Comparison of ENCODE assay signal across 9 mouse cellular contexts in genomic region chr7:79498965-79499595, GRCm38 (mm10). TPM values are rescaled to one million over a fixed set of nuclear protein-coding genes. Genes with fewer than 3 reads are reported as not detected.
DNase-seq lines count a peak whose midpoint lies in the region; ATAC-seq lines count a peak whose summit lies in the region.
"Had no signal": no experiment of that assay in that cellular context is flagged by ENCODE, and none has a peak within 500 bp of the region (broad histone marks: within the 10 kb centered on the region; RNA-seq: fewer than 3 reads in every experiment).

No protein-coding gene starts in this region.

- no peak for ATAC-seq in CD4-positive, CD25-positive, alpha-beta regulatory T cell, adult 4 months
- no peak for ATAC-seq in embryonic facial prominence, embryonic 12.5 days (ENCODE audit: insufficient number of reproducible peaks, insufficient read depth, low FRiP score, low TSS enrichment)
- peak; percentile 33; the same call in 1 of the 2 replicates for ATAC-seq in kidney, embryonic 15.5 days (replicated peaks; ENCODE audit: low FRiP score)
- ATAC-seq in midbrain, embryonic 13.5 days, result peak; percentile 6

- H3K27me3 ChIP-seq in embryonic facial prominence, embryonic 12.5 days, result peaks cover 100% of the 10 kb centered on the region
- H3K27me3 ChIP-seq in kidney, embryonic 15.5 days, result peaks cover 100% of the 10 kb centered on the region
- H3K27me3 ChIP-seq in midbrain, embryonic 13.5 days, result peaks cover 69% of the 10 kb centered on the region

- H3K4me1 ChIP-seq in embryonic facial prominence, embryonic 12.5 days, result peaks cover 6% of the 10 kb centered on the region; the same call in 1 of the 2 replicates
- peaks cover 19% of the 10 kb centered on the region for H3K4me1 ChIP-seq in kidney, embryonic 15.5 days
- peaks cover 72% of the 10 kb centered on the region for H3K4me1 ChIP-seq in midbrain, embryonic 13.5 days (replicated peaks)

- H3K4me2 ChIP-seq in embryonic facial prominence, embryonic 12.5 days (replicated peaks), result no peak overlapping the region
- no peak overlapping the region for H3K4me2 ChIP-seq in kidney, embryonic 15.5 days
- H3K4me2 ChIP-seq in midbrain, embryonic 13.5 days (replicated peaks), result peak overlapping the region; percentile 90

- no peaks in the 10 kb centered on the region for H3K36me3 ChIP-seq in embryonic facial prominence, embryonic 12.5 days
- H3K36me3 ChIP-seq in kidney, embryonic 15.5 days, result no peaks in the 10 kb centered on the region
- H3K36me3 ChIP-seq in midbrain, embryonic 13.5 days, result no peaks in the 10 kb centered on the region
- H3K36me3 ChIP-seq: stomach, embryonic 15.5 days had no signal

- under 1% methylated on average over 35 of the region's 35 CpGs for WGBS in embryonic facial prominence, embryonic 12.5 days
- 1% methylated on average over 35 of the region's 35 CpGs for WGBS in kidney, embryonic 15.5 days
- WGBS in midbrain, embryonic 13.5 days, result under 1% methylated on average over 35 of the region's 35 CpGs

- no peak overlapping the region for H3K9ac ChIP-seq in embryonic facial prominence, embryonic 12.5 days
- H3K9ac ChIP-seq in kidney, embryonic 15.5 days, result no peak overlapping the region
- H3K9ac ChIP-seq in midbrain, embryonic 13.5 days (replicated peaks), result peak overlapping the region; percentile 99
- H3K9ac ChIP-seq: stomach, embryonic 15.5 days had no signal

- H3K27ac ChIP-seq in embryonic facial prominence, embryonic 12.5 days, result no peak overlapping the region
- no peak overlapping the region for H3K27ac ChIP-seq in kidney, embryonic 15.5 days
- peak overlapping the region; percentile 97 for H3K27ac ChIP-seq in midbrain, embryonic 13.5 days
- H3K27ac ChIP-seq: stomach, embryonic 15.5 days had no signal

- H3K4me3 ChIP-seq in embryonic facial prominence, embryonic 12.5 days, result peak overlapping the region; percentile 29; the same call in 1 of the 2 replicates
- no peak overlapping the region for H3K4me3 ChIP-seq in kidney, embryonic 15.5 days (replicated peaks)
- H3K4me3 ChIP-seq in midbrain, embryonic 13.5 days (replicated peaks), result peak overlapping the region; percentile 86

- DNase-seq in CD4-positive, CD25-positive, alpha-beta regulatory T cell, adult 2 months (ENCODE audit: low read depth, low spot score), result peak; percentile 29
- peak; percentile 34 to 75 for DNase-seq in spleen, postnatal 4 days (ENCODE audit: low spot score in 2 of 2)
- DNase-seq in spleen, adult 12 weeks (ENCODE audit: low spot score), result no peak
- peak; percentile 21 for DNase-seq in thymus, postnatal 25 days

- H3K9me3 ChIP-seq in embryonic facial prominence, embryonic 12.5 days, result no peaks in the 10 kb centered on the region
- no peaks in the 10 kb centered on the region for H3K9me3 ChIP-seq in kidney, embryonic 15.5 days (replicated peaks)
- H3K9me3 ChIP-seq in midbrain, embryonic 13.5 days, result no peaks in the 10 kb centered on the region
- H3K9me3 ChIP-seq: stomach, embryonic 15.5 days had no signal

RNA-seq across cellular contexts. Expression of gene Polg, which starts 32.9 kb away (rescaled TPM):
- polyA plus RNA-seq in CD4-positive, CD25-positive, alpha-beta regulatory T cell, adult 4 months (2017; shearing (Covaris generic)), result 10 to 100 TPM; 29.3 to 34.8 TPM
- 42.3 and 42.5 TPM in 2 replicates for polyA plus RNA-seq in embryonic facial prominence, embryonic 12.5 days (2016; fragmentation: Nextera tagmentation; extraction: Ambion mirVana)
- 32.9 and 36.7 TPM in 2 replicates for polyA plus RNA-seq in kidney, embryonic 15.5 days (2015; fragmentation: Nextera tagmentation; extraction: Ambion mirVana)
- 22.0 and 23.8 TPM in 2 replicates for polyA plus RNA-seq in midbrain, embryonic 13.5 days (2015; fragmentation: Nextera tagmentation; extraction: Ambion mirVana)

Comparison
In these comparisons a context has a peak if more than half of its experiments do, and no peak if none do; other contexts are left out.
1. ATAC-seq: peak in kidney, embryonic 15.5 days (single experiment) and midbrain, embryonic 13.5 days (single experiment); none in CD4-positive, CD25-positive, alpha-beta regulatory T cell, adult 4 months (single experiment) and embryonic facial prominence, embryonic 12.5 days (single experiment).